Mouse (Mus musculus): ENCODE data around the gene Ryr1. TPM values are rescaled to one million over a fixed set of nuclear protein-coding genes. Genes with fewer than 3 reads are reported as not detected.

Ryr1 gene
- total RNA-seq, 2 experiments from 2014 or later, result 0.05 TPM

GRCm38 (mm10) chr7:29007224-29008101, 117.5 kb downstream of the Ryr1 start:
- DNase-seq, result no peak
- intact Hi-C loops (cut with DNase I), result no loop called here

- peak; percentile 45 to 69 for DNase-seq
- intact Hi-C loops (cut with DNase I), result no loop called here
Measured at GRCm38 (mm10) chr7:29000651-29001605, 124.1 kb downstream of the Ryr1 start.

DNA sequence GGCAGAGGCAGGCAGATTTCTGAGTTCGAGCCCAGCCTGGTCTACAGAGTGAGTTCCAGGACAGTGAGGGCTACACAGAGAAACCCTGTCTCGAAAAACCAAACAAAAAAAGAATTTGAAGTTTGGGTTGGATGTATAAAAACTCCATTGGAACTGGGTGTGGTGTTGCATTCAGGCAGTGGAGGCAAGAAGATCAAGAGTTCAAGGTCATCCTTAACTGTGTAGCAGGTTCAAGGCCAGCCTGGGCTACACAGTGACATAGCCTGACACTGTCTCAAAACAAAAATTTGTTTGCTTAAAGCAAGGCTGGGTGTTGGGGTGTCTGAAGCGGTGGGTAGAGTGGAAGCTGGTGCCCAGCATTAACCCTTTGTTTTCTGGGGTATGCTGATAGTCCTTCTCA, 131.6 kb downstream of the Ryr1 start:
- intact Hi-C loops (cut with DNase I), result no loop called here
- no peak for DNase-seq

DNA sequence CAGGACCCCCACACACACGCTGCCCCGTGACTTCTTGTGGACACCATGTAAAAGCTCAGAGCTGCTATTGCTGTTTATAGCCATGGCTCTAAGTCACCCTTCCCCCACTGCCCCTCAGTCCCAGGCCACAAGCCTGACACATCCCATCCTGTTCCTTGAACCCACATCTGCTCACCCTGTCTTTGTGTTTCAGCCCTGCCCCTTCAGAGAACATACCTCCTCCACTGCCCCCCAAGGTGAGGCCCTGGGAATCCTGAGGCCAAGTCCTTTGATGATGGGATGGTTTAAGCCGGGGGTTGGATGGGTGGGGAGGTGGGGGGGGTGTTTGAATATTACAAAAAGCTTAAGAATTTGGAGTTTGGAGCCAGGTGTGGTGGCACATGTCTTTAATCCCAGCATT, 132.0 kb downstream of the Ryr1 start:
- intact Hi-C loops (cut with DNase I), result no loop called here

DNA sequence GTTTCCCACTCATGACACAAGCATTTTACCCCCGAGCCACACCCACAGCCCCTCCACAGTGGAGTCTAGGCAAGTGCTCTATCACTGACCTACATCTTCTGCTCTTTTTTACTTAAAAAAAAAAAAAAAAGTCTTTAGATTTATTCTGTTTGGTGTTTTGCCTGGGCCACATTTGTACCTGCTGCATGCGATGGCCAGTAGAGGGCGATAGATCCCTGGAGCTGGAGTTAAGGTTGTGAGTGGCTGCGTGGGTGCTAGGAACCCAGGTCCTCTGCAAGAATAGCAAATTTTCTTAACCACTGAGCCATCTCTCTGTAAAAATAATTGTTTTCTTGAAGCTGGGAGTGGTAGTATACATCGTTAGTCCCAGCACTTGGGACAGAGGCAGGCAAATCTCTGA, 133.4 kb downstream of the Ryr1 start:
- intact Hi-C loops (cut with DNase I), result no loop called here
- no peak for DNase-seq

More for the DNA sequence above, 132.0 kb downstream of the Ryr1 start:
- DNase-seq, result no peak

DNA sequence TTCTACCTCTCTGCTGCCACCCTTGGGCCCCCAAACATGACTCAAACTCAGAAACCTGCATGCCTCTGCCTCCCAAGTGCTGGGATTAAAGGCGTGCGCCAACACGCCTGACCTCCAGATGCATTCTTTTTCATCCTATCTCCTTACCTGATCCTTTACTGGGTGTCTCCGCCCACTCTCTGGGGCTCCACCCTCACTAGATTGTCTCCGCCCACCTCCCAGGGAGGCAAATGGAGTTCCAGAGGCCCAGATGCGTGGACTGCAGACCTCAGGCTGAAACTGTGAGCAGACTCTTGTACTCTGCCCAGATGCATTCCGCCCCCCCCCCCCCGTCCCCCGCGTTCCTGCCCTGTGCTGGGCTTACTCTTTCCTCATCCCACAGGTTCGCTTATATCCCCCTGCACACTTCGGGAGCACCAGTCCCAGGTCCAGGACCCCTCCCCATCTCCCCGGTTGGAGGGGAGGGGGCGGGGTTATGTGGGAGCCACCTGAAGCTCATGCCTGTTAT, 134.2 kb downstream of the Ryr1 start:
- intact Hi-C loops (cut with DNase I), result no loop called here
- no peak for DNase-seq

- intact Hi-C loops (cut with DNase I), result loop anchor here (5.0 to 10.0 kb wide), 3 partner anchors 52 to 317 kb away; partner anchors contain the start of genes Dpf1, Ggn and Spred3
- DNase-seq, result no peak
Measured at GRCm38 (mm10) chr7:28985207-28985606, 139.8 kb downstream of the Ryr1 start.

DNA sequence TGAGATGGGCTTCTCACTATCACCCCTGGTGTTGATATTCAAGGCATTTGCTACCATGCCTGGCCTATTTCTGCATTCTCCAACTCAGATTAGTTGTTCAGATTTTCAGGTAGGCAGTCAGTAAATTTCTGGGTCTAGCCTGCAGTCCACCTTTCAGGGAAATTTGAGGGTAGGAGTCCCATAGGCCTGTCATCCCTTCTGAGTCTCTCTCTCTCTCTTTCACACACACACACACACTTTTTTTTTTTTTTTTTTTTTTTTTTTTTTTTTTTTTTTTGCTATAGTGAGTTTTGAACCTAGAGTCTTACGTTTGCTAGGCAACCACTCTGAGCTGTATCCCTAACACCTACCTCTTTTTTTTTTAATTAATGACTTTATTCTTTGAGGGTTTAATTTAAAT, 140.5 kb downstream of the Ryr1 start:
- intact Hi-C loops (cut with DNase I), result loop anchor here (10.0 kb wide), 1 partner anchor 190 kb away; the partner anchor contains the start of genes Ggn and Spred3
- no peak for DNase-seq

DNA sequence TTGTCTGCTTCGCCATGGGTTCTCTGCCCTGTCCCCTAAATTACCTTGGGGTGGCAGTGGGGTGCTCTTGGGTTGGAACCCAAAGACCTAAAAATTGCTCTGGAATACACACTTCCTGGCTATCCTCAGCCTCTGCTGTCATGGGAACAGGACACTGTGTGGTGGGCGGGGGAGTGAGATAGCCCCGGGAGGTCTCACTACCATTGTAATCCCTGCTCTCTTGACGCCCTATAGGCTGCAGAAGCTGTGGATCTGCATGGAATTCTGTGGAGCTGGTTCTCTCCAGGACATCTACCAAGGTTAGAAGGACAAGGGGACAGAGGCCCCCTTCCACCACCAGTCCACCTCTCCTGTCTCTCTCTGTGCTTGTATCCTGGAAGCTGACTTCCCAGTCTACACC, 141.1 kb downstream of the Ryr1 start:
- intact Hi-C loops (cut with DNase I), result loop anchor here (10.0 kb wide), 1 partner anchor 191 kb away; the partner anchor contains the start of genes Ggn and Spred3
- no peak for DNase-seq

GRCm38 (mm10) chr7:28983141-28983564, 141.8 kb downstream of the Ryr1 start:
- no peak for DNase-seq
- intact Hi-C loops (cut with DNase I), result loop anchor here (10.0 kb wide), 1 partner anchor 192 kb away; the partner anchor contains the start of genes Ggn and Spred3

DNA sequence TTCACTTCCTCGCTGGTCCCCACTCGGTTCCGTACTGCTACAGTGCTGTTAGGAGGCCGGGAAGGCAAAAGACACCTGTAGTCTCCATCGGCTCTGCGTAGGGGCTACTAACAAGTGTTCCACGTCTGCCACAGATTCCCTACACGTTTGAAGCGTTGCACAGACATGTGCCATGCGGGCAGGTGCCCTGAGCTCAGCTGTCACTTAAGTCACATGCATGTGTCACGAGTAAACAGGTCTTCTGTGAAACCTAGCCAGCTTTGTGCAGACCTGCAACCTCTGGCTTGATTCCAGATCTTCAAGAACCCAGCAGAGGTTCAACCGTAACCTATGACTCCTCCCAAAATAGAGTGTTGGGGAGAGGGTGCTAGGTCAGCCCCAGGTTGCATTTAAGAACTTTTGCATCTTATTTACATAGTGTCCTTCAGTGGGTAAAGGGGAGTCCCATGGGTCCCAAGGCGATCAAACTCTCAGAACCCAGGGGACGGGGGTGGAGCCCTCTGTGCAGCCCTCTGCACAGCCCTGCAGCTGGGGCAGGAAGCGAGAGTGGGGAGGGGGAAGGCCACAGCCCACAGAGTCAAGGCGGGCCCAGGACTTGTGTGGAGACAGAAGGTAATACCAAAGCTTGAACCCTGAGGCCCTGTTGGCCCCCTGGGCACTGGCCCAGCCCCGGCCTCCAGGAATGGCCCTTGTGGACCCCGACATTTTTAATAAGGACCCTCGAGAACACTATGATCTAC, 142.5 kb downstream of the Ryr1 start:
- intact Hi-C loops (cut with DNase I), result loop anchor here (10.0 kb wide), 1 partner anchor 192 kb away; the partner anchor contains the start of genes Ggn and Spred3
- DNase-seq, result peak; percentile 27 to 33

DNA sequence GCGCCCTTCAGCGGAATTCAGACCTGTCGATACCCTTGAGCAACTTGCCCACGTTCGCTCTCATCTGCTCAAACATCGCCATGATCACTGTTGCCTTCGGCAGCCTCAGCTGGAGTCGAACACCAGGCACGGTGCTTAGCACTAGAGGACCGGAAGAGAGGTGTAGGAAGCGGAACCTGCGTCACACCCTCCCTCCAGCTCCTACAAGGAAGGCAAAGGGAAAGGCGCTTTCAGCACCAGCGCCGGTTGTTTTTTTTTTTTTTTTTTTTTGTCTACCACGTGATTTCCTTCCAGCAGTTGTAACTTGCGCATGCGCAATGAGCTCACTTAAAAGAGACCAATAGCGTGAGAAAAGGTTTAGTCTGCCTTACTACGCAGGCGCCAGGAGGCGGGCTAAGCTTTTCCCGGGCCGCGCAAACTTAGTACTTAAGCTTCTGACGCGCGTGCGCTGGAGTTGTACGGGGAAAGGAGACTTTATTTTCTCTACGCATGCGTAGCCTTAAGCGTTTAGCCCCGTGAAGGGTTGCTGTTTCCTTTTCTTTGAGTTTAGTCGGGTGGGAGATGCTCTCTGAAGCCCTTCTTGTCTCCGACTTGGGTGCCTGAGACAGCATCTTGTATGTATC, 143.2 kb downstream of the Ryr1 start, which contains the start of the genes Eif3k and Map4k1:
Gene Eif3k (minus strand): TSS at position 214 of the 623 bp plus-strand sequence.
Gene Map4k1 (plus strand): TSS at position 400 of the 623 bp plus-strand sequence.
- intact Hi-C loops (cut with DNase I), result loop anchor here (10.0 kb wide), 1 partner anchor 193 kb away; the partner anchor contains the start of genes Ggn and Spred3
- DNase-seq, result peak; percentile 95 to 97

DNA sequence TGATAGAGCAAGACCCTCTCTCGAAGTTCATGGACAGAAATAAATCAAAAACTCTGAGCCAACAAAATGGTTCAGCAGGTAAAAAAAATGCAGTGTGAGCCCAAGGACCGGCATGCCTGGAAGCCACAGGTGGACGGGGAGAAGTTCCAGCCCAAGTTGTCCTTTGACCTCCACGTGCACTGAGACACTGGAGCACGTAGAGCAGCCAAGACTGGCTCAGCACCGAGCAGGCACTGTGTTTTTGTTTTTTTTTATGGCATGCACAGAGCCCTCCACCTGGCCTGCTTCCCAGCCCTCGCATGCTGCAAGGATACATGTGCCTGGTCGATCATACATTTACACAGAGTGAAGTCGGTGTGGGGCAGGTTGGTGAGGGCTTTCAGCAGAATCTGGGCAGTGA, 147.4 kb downstream of the Ryr1 start:
- DNase-seq, result no peak
- intact Hi-C loops (cut with DNase I), result no loop called here

GRCm38 (mm10) chr7:28973025-28973424, 152.0 kb downstream of the Ryr1 start:
- intact Hi-C loops (cut with DNase I), result loop anchor here (2.0 to 5.0 kb wide), 4 partner anchors 34 to 181 kb away; no protein-coding TSS in a partner anchor
- DNase-seq, result no peak

DNA sequence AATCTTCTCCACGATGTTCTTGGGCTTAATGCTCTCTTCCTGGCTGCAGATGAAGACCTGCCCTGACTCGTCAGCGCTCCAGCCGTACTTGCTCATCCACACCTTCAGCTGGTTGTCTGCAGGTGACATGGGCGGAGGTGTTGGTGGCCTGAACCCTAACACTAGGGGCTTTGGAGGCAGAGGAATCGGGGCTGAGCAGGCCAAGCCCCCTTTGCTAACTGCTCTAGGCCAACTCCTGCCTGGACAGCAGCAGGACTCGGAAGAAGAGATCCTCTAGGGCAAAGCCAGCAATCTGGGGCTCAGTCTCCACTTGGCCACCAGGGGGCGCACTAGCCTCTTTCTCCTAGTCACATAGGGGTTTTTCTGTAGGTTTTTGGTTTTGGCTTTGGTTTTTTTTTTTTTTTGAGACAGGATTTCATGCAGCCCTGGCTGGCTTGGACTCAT, 152.4 kb downstream of the Ryr1 start:
- intact Hi-C loops (cut with DNase I), result loop anchor here (2.0 to 5.0 kb wide), 4 partner anchors 34 to 180 kb away; no protein-coding TSS in a partner anchor
- peak; percentile 84 to 88 for DNase-seq

DNA sequence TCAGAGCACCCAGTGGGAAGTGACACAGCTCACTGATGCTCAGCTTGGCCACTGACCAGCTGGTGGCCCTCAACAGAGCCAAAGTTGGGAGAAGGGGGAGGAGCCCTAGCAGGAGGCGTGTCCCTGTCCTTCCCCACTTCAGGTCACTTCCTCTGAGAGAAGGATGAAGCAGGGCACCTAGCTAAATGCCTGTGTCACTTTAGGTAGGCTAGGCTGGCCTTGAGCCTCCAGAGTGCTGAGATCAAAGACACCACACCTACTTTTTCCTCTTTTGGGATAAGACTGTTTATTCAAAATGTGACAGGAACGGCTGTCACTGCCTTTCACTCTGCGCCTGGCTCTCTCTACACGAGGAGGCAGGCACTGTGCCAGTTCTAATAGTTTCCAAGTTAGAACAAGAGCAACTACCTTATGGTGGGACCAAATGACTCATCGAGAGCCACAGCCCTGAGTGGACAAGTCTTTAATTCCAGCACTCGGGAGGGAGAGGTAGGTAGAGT, 153.2 kb downstream of the Ryr1 start:
- peak; percentile 46 to 71 for DNase-seq
- intact Hi-C loops (cut with DNase I), result loop anchor here (2.0 to 5.0 kb wide), 4 partner anchors 33 to 180 kb away; no protein-coding TSS in a partner anchor

- intact Hi-C loops (cut with DNase I), result loop anchor here (5.0 kb wide), 1 partner anchor 179 kb away; no protein-coding TSS in a partner anchor
- DNase-seq, result no peak
Measured at GRCm38 (mm10) chr7:28971029-28971428, 153.9 kb downstream of the Ryr1 start.

DNA sequence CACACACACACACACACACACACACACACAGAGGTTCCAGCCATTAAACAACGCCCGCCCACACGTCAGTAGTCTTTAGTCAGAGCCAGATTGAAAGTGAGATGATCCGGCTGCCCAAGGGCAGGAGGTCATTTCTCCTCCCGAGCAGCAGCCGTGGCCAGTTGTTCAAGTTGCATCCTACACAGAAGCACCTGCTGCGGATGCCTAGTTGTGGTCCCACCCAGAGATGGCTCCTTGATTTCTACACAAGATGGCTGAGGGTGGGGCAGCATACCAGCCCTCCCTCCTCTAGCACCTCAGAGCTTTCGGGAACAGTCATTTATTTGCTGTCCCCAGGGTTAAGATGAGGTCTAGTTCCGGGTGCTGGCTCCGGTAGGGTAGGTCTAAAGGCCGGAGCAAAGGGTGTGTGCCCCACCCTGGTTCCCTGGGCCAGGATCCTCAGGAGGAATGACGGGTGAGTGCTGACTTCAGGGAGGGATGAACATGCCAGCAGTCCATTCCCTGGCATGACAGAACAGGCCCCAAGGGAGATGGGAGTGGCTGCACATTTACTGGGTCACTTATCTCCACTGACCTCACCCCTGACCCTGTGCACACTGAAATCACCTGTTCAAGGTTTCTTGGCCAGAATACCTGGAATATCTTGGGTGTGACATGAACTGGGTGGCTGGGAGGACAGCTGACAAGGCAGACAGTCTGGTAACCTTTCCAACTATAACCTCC, 155.1 kb downstream of the Ryr1 start:
- DNase-seq, result no peak
- intact Hi-C loops (cut with DNase I), result loop anchor here (5.0 kb wide), 1 partner anchor 178 kb away; no protein-coding TSS in a partner anchor
